Mouse (Mus musculus) CH12.LX (cell line): ENCODE measurements around the gene Nagpa. TPM values are rescaled to one million over a fixed set of nuclear protein-coding genes. Genes with fewer than 3 reads are reported as not detected.

Experiments used
- DNase-seq: peaks from one replicate; pipeline ENCODE4 v3.0.0-alpha.2; 2013; ENCODE audit errors: extremely low read depth
- H3K27ac ChIP-seq: 2 replicates; pipeline ENCODE4 v1.5.1; 2012; ENCODE audit warnings: low read depth, mild to moderate bottlenecking, control low read depth, moderate library complexity; ENCODE audit not compliant: insufficient read depth
- H3K27me3 ChIP-seq: replicated peaks from 2 replicates; pipeline ENCODE3; 2012; ENCODE audit warnings: inconsistent platforms
- H3K36me3 ChIP-seq, 2 experiments: replicated peaks in 1 of 2; 2 replicates each; pipeline versions ENCODE3 to v1.6.1; 2012; ENCODE audit warnings: inconsistent platforms in 1 of 2, low read length in 1 of 2, mild to moderate bottlenecking in 1 of 2, mixed read lengths in 1 of 2, moderate library complexity in 1 of 2; ENCODE audit not compliant: control insufficient read depth in 1 of 2, insufficient read depth in 1 of 2
- H3K4me1 ChIP-seq, 2 experiments: 2 replicates each; pipeline ENCODE4 v1.6.1; 2012; ENCODE audit warnings: inconsistent platforms in 1 of 2, moderate library complexity in 1 of 2; ENCODE audit not compliant: insufficient read depth in 2 of 2, control insufficient read depth in 1 of 2
- H3K4me2 ChIP-seq: 2 replicates; pipeline ENCODE4 v1.6.1; 2012; ENCODE audit warnings: low read depth, mild to moderate bottlenecking, control low read depth; ENCODE audit not compliant: poor library complexity, insufficient read depth, severe bottlenecking
- H3K4me3 ChIP-seq, 3 experiments: fragments of 150-350 bp in 1 of 3; sonication (generic) in 1 of 3; replicated peaks in 1 of 3; 2 replicates each; pipeline versions ENCODE3 to v1.5.1; 2011 to 2012; ENCODE audit warnings: low read depth in 2 of 3, low read length in 2 of 3, mild to moderate bottlenecking in 2 of 3, moderate library complexity in 2 of 3, control low read depth in 1 of 3, improper control_type of control experiment in 1 of 3, inconsistent platforms in 1 of 3, mixed read lengths in 1 of 3; ENCODE audit not compliant: poor library complexity in 1 of 3
- H3K79me2 ChIP-seq: replicated peaks from 2 replicates; pipeline ENCODE4 v1.6.1; 2012; ENCODE audit warnings: mild to moderate bottlenecking, moderate library complexity; ENCODE audit not compliant: control insufficient read depth, poor library complexity, insufficient read depth, severe bottlenecking; ENCODE audit errors: extremely low read depth
- H3K9ac ChIP-seq: 2 replicates; pipeline ENCODE4 v1.6.1; 2012; ENCODE audit warnings: low read depth, mild to moderate bottlenecking, control low read depth, moderate library complexity; ENCODE audit not compliant: insufficient read depth
- H3K9me3 ChIP-seq: replicated peaks from 2 replicates; pipeline ENCODE3; 2012; ENCODE audit warnings: low read length, inconsistent platforms, mixed read lengths
- BHLHE40 ChIP-seq: IDR thresholded peaks from 2 replicates; pipeline ENCODE4 v1.6.1; 2011; ENCODE audit warnings: mild to moderate bottlenecking, low read depth, low read length, improper control_type of control experiment
- CHD1 ChIP-seq: IDR thresholded peaks from 2 replicates; pipeline ENCODE4 v1.6.1; 2012; ENCODE audit warnings: low read depth, low read length, improper control_type of control experiment, inconsistent platforms
- CHD2 ChIP-seq: IDR thresholded peaks from 2 replicates; pipeline ENCODE4 v1.6.1; 2011; ENCODE audit warnings: low read length, improper control_type of control experiment
- CTCF ChIP-seq, 2 experiments: IDR thresholded peaks in 1 of 2; conservative IDR thresholded peaks in 1 of 2; 2 replicates each; pipeline ENCODE4 v1.5.1; 2011 to 2012; ENCODE audit warnings: low read depth in 2 of 2, low read length in 2 of 2, improper control_type of control experiment in 1 of 2, inconsistent platforms in 1 of 2, mild to moderate bottlenecking in 1 of 2, moderate library complexity in 1 of 2
- E2F4 ChIP-seq: IDR thresholded peaks from 2 replicates; pipeline ENCODE4 v1.6.1; 2011; ENCODE audit warnings: low read depth, low read length, improper control_type of control experiment; ENCODE audit not compliant: insufficient replicate concordance
- ETS1 ChIP-seq: conservative IDR thresholded peaks from 2 replicates; pipeline ENCODE4 v1.6.1; 2012; ENCODE audit warnings: low read depth, mild to moderate bottlenecking, inconsistent platforms, low read length, improper control_type of control experiment, moderate library complexity
- GABPA ChIP-seq: IDR thresholded peaks from 2 replicates; pipeline ENCODE4 v1.6.1; 2012; ENCODE audit warnings: low read depth, low read length, improper control_type of control experiment, inconsistent platforms; ENCODE audit not compliant: insufficient replicate concordance
- HCFC1 ChIP-seq: IDR thresholded peaks from 2 replicates; pipeline ENCODE4 v1.6.1; 2012; ENCODE audit warnings: low read depth, mild to moderate bottlenecking, inconsistent platforms, low read length, improper control_type of control experiment
- JUND ChIP-seq: conservative IDR thresholded peaks from 2 replicates; pipeline ENCODE4 v1.6.1; 2011; ENCODE audit warnings: low read depth, low read length, improper control_type of control experiment
- KAT2A ChIP-seq: IDR thresholded peaks from 2 replicates; pipeline ENCODE4 v1.6.1; 2012; ENCODE audit warnings: low read length, improper control_type of control experiment, inconsistent platforms; ENCODE audit not compliant: insufficient replicate concordance
- MAX ChIP-seq: IDR thresholded peaks from 2 replicates; pipeline ENCODE4 v1.6.1; 2011; ENCODE audit warnings: low read length, improper control_type of control experiment
- MEF2A ChIP-seq: IDR thresholded peaks from 2 replicates; pipeline ENCODE4 v1.6.1; 2014; ENCODE audit warnings: low read depth, mild to moderate bottlenecking, inconsistent platforms, low read length, improper control_type of control experiment, borderline replicate concordance
- NRF1 ChIP-seq: IDR thresholded peaks from 2 replicates; pipeline ENCODE4 v1.6.1; 2014; ENCODE audit warnings: low read depth, mild to moderate bottlenecking, inconsistent platforms, low read length, improper control_type of control experiment, moderate library complexity
- PAX5 ChIP-seq: IDR thresholded peaks from 2 replicates; pipeline ENCODE4 v1.6.1; 2012; ENCODE audit warnings: low read length, inconsistent platforms, mixed read lengths
- POLR2A ChIP-seq: IDR thresholded peaks from 2 replicates; pipeline ENCODE4 v1.6.1; 2011; ENCODE audit warnings: low read depth, mild to moderate bottlenecking, improper control_type of control experiment, low read length
- POLR2AphosphoS2 ChIP-seq: IDR thresholded peaks from 2 replicates; pipeline ENCODE4 v1.6.1; 2011; ENCODE audit warnings: low read depth, low read length, improper control_type of control experiment
- RAD21 ChIP-seq: IDR thresholded peaks from 2 replicates; pipeline ENCODE4 v1.6.1; 2011; ENCODE audit warnings: low read depth, mild to moderate bottlenecking, low read length, improper control_type of control experiment, moderate library complexity
- SIN3A ChIP-seq: IDR thresholded peaks from 2 replicates; pipeline ENCODE4 v1.6.1; 2012; ENCODE audit warnings: low read length, improper control_type of control experiment, inconsistent platforms
- SMC3 ChIP-seq: IDR thresholded peaks from 2 replicates; pipeline ENCODE4 v1.6.1; 2011; ENCODE audit warnings: low read depth, low read length, improper control_type of control experiment
- TBP ChIP-seq: conservative IDR thresholded peaks from 2 replicates; pipeline ENCODE4 v1.6.1; 2011; ENCODE audit warnings: low read depth, low read length, improper control_type of control experiment
- TCF12 ChIP-seq: IDR thresholded peaks from 2 replicates; pipeline ENCODE4 v1.6.1; 2014; ENCODE audit warnings: low read depth, mild to moderate bottlenecking, inconsistent platforms, low read length, improper control_type of control experiment
- UBTF ChIP-seq: IDR thresholded peaks from 2 replicates; pipeline ENCODE4 v1.6.1; 2012; ENCODE audit warnings: low read depth, mild to moderate bottlenecking, inconsistent platforms, low read length, improper control_type of control experiment, moderate library complexity
- USF1 ChIP-seq: IDR thresholded peaks from 2 replicates; pipeline ENCODE4 v1.6.1; 2014; ENCODE audit warnings: low read depth, mild to moderate bottlenecking, inconsistent platforms, low read length, improper control_type of control experiment
- USF2 ChIP-seq: conservative IDR thresholded peaks from 2 replicates; pipeline ENCODE4 v1.6.1; 2011; ENCODE audit warnings: low read depth, low read length, improper control_type of control experiment
- ZC3H11A ChIP-seq: IDR thresholded peaks from 2 replicates; pipeline ENCODE4 v1.6.1; 2012; ENCODE audit warnings: low read depth, mild to moderate bottlenecking, inconsistent platforms, low read length, improper control_type of control experiment
- ZKSCAN1 ChIP-seq: IDR thresholded peaks from 2 replicates; pipeline ENCODE4 v1.6.1; 2012; ENCODE audit warnings: low read depth, inconsistent platforms, low read length, improper control_type of control experiment, borderline replicate concordance
- ZMIZ1 ChIP-seq: IDR thresholded peaks from 2 replicates; pipeline ENCODE4 v1.6.1; 2012; ENCODE audit warnings: low read depth, mild to moderate bottlenecking, inconsistent platforms, low read length, improper control_type of control experiment
- ZNF384 ChIP-seq: IDR thresholded peaks from 2 replicates; pipeline ENCODE4 v1.6.1; 2012; ENCODE audit warnings: low read depth, low read length, improper control_type of control experiment, inconsistent platforms
- dilution Hi-C: fragments of 300-500 bp; cut with MboI; formaldehyde crosslinking; loops from 2 replicates; pipeline ENCODE4 v1.14.3; 2020; ENCODE audit warnings: low sequenced_read_pairs; ENCODE audit not compliant: extremely low pct_unique_long_range_greater_than_20kb, extremely low pct_ligation_motif_present
- in situ Hi-C: fragments of 300-500 bp; cut with MboI; formaldehyde crosslinking; loops from 3 replicates; pipeline ENCODE4 v1.14.3; 2019; ENCODE audit warnings: low sequenced_read_pairs, low pct_ligation_motif_present, low pct_unique_long_range_greater_than_20kb, mixed read lengths
- polyA plus RNA-seq: library from polyadenylated mRNA; unstranded; fragments of >175 nt; gene quantifications from 2 replicates; pipeline ENCODE4 v1.2.1, GENCODE M21; 2012; ENCODE audit warnings: low read depth; ENCODE audit not compliant: insufficient read length
- total RNA-seq, 2 experiments: library from RNA; depleted of rRNA; stranded (reverse); fragments of 300-350 nt in 1 of 2; fragments of >200 nt in 1 of 2; gene quantifications; 2 replicates each; pipeline ENCODE4 v1.2.3; 2012 to 2014

The Nagpa gene
- total and polyA plus RNA-seq, 3 experiments: 41.9 to 80.6 (median 50.2) TPM

DNA sequence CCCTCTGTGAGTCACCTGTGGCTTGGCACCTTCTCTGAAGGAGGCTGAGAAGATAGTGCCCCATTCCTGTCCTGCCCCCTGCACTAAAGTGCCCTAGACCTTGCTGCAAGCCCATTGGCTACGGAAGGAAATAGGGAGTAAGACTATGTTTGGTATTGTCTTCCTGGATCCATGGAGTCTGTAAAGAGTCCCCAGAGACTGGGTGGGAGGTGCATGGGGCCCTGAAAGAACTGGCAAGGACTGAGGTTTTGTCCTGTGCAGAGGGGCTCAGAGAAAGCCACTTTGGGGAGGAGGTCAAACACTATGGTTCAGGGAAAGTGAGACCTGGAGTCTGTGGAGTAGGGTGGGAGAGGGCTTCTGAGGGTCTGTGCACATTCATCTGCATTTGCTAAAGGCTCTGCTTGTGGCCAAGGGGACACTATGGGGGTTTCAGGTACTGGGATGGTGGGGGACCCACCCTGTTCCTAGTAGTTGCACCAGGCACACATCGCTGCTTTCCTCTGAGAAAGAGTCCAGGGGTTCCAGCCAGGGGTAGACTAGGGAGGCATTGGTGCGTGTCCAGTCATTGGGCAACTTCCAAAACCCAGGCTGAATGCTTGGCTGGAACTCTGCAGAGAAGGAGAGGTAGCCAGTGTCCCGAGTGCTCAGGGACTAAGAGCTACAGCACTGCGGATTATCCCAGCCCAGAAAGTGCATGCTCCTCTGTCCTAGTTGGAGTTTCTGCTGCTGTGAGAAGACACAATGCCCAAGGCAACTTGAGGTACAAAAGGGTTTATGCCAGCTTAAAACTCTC is 13.7 kb upstream of the Nagpa start:
- dilution Hi-C loops: no loop called here
- Histone ChIP-seq H3K4me3 (no peak overlapping the region), H3K27ac (no peak overlapping the region)

DNA sequence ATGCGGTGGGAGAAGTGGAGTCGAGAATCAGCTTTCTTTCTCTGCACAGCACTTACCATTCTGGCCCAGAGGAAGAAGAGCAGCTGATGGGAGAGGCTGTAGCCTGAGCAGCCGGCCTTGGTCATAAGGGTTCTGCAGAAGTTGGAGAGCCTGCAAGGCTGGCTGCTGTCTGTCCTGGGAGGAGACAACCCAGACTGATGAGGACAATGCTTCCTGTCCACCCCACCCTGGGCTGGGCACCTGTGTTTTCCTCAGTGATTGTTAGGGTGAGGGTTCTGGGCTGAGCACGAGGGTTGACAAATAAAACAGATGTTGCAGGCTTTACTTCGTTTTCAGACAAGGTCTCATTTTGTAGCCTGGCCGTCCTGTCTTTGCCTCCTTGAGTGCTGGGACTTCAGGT is 12.9 kb upstream of the Nagpa start:
- no peaks in the 10 kb centered on the region for H3K36me3 ChIP-seq
- DNase-seq: no peak
- no peak overlapping the region for H3K27ac ChIP-seq
- no peak for TF ChIP-seq CHD1
- TF ChIP-seq MEF2A: no peak
- TF ChIP-seq ZMIZ1: no peak
- no peak for TF ChIP-seq POLR2A
- TF ChIP-seq SMC3: no peak
- no peak for TF ChIP-seq BHLHE40
- no peak for TF ChIP-seq SIN3A
- no peak for TF ChIP-seq CTCF (conservative IDR thresholded peaks at IDR 0.05 in 1 of 2, IDR thresholded peaks at IDR 0.05 in 1 of 2; ENCODE audit: low read depth in 2 of 2, low read length in 2 of 2)
- no peak for TF ChIP-seq USF2
- TF ChIP-seq ZC3H11A: no peak
- TF ChIP-seq USF1: no peak
- no peak for TF ChIP-seq PAX5
- no peak for TF ChIP-seq TCF12
- no peak for TF ChIP-seq GABPA
- TF ChIP-seq RAD21: no peak
- TF ChIP-seq JUND: no peak
- TF ChIP-seq ETS1: no peak
- no peak for TF ChIP-seq ZKSCAN1
- TF ChIP-seq NRF1: no peak
- no peak for TF ChIP-seq KAT2A
- TF ChIP-seq, all 38 proteins: peak for 0
- no peaks in the 10 kb centered on the region for H3K4me1 ChIP-seq
- in situ Hi-C loops: no loop called here
- H3K4me3 ChIP-seq: no peak overlapping the region
- H3K27me3 ChIP-seq: peaks cover 45% of the 10 kb centered on the region
- dilution Hi-C loops: no loop called here
- no peaks in the 10 kb centered on the region for H3K9me3 ChIP-seq
- no peak overlapping the region for H3K4me2 ChIP-seq
- H3K79me2 ChIP-seq: no peaks in the 10 kb centered on the region
- no peak overlapping the region for H3K9ac ChIP-seq

More for the DNA sequence above, 13.7 kb upstream of the Nagpa start:
- no peaks in the 10 kb centered on the region for H3K79me2 ChIP-seq
- H3K4me1 ChIP-seq: no peaks in the 10 kb centered on the region
- H3K9ac ChIP-seq: no peak overlapping the region
- no peak overlapping the region for H3K4me2 ChIP-seq
- H3K9me3 ChIP-seq: no peaks in the 10 kb centered on the region
- DNase-seq: no peak
- TF ChIP-seq TBP (no peak), MAX (no peak), UBTF (no peak), TCF12 (no peak), ZKSCAN1 (no peak), POLR2AphosphoS2 (no peak), E2F4 (no peak), HCFC1 (no peak), NRF1 (no peak), USF2 (no peak), RAD21 (no peak), POLR2A (no peak), ZNF384 (no peak), CHD2 (no peak), KAT2A (no peak), ZC3H11A (no peak)
- H3K27me3 ChIP-seq: peaks cover 53% of the 10 kb centered on the region
- in situ Hi-C loops: no loop called here
- no peaks in the 10 kb centered on the region for H3K36me3 ChIP-seq
